Mouse (Mus musculus): Measurements from ENCODE around the gene Dlst.

DNA sequence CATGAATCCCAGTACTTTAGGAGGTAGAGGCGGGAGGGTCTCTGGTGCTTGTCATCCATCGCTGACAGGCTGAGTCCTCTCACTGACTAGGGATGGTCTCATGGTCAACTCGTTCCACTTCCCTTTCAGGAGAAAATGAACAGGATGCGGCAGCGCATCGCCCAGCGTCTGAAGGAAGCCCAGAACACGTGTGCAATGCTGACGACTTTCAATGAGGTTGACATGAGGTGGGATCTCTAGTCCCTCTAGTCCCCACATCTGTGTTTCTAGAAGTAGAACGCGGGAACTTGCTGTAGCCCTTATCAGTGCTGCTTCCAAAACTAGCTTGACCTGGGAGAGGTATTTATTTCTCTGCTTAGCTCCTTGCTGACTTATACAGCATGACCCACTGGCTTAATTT is 13.0 kb downstream of the Dlst start:
- TF ChIP-seq POLR2A (IDR thresholded peaks at IDR 0.05; ENCODE audit: borderline replicate concordance, extremely low read depth, insufficient read depth, insufficient read length, poor library complexity, severe bottlenecking) (no peak), CTCF (IDR thresholded peaks at IDR 0.05; ENCODE audit: borderline replicate concordance, extremely low read depth, insufficient read depth, insufficient read length) (no peak)
